Mouse (Mus musculus) right cerebral cortex, postnatal 4 days (tissue): Measurements from ENCODE around the gene Aspm.

Source experiments
- DNase-seq: peaks from one replicate; pipeline ENCODE4 v3.0.0-alpha.2; 2022

Gene Aspm

GRCm38 (mm10) chr1:139514556-139514955 is 60.0 kb downstream of the Aspm start:
- DNase-seq: no peak
